Mouse (Mus musculus): ENCODE data around the gene Kif1bp. TPM values are rescaled to one million over a fixed set of nuclear protein-coding genes. Genes with fewer than 3 reads are reported as not detected.

Kif1bp gene
- polyA plus RNA-seq, 1 experiment from 2014 or later = 45.4 TPM

DNA sequence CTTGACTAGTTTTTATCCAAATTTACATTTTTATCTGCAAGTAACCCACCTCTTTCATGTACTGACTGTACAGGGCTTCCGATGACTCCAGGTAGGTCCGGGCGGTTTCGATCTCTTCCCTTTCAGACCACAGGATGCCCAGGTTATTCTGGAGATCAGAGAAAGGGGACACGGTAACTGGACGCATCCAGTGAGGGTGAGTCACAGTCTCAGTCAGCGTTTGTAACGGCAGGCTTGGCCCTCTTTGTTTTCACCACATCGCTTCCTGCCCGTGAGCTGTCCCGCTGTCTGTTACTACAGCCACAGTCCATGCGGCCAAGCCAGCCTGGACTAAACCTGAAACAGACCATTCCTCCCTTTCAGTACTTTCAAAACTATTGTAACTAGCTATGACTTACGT is 3.3 kb downstream of the Kif1bp start:
- no peak overlapping the region for H3K9ac ChIP-seq (ENCODE audit: low read depth, low read length)
- H3K4me1 ChIP-seq (ENCODE audit: control insufficient read depth, insufficient read depth, low read length) = peaks cover 8% of the 10 kb centered on the region
- H3K4me2 ChIP-seq (ENCODE audit: low read depth, low read length) = no peak overlapping the region
- no peaks in the 10 kb centered on the region for H3K9me3 ChIP-seq (ENCODE audit: control insufficient read depth, low read length)
- DNase-seq (ENCODE audit: low spot score) (no peak), ATAC-seq (ENCODE audit: low read depth) (no peak)
- H3K27ac ChIP-seq (replicated peaks; ENCODE audit: low read depth, low read length) = no peak overlapping the region
- no peak overlapping the region for H3K4me3 ChIP-seq (ENCODE audit: low read depth, low read length)
- 89% methylated on average over 13 of the region's 13 CpGs for WGBS
- no peaks in the 10 kb centered on the region for H3K27me3 ChIP-seq (replicated peaks; ENCODE audit: control insufficient read depth, insufficient read depth, low read length)
- peaks cover 36% of the 10 kb centered on the region for H3K36me3 ChIP-seq (ENCODE audit: control insufficient read depth, insufficient read depth, low read length)

DNA sequence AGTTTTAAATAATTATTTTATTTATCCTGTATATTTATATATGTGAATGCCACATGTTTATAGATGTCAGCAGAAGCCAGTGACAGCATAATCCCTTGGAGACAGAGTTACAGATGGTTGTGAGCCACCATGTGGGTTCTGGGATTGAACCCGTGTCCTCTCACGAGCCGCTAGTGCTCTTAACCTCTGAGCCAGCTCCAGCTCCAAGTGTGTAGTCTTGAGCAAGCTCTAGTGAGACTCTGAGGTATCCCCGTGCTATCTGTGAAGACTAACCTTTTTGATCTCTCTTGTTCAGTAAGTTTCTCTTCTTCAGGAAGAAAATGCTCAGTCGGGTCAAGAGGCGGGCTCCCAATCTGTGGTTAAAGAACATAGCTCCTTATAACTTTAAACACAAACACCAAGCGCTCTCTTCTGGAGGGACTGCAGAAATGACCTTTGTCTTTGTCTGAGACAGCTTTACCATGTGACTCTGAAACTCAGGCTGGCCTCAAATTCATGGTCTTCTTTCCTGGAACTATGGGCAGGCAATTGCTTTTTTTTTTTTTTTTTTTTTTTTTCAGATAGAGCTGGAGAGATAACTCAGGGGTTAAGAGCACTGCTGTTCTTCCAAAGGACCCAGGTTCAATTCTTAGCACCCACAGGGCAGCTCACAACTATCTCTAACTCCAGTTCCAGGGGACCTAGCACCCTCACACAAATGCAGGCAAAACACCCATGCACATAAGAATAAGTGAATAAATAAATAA is 8.0 kb downstream of the Kif1bp start:
- Histone ChIP-seq H3K4me1 (ENCODE audit: control insufficient read depth, insufficient read depth, low read length) (no peaks in the 10 kb centered on the region), H3K36me3 (ENCODE audit: control insufficient read depth, insufficient read depth, low read length) (peaks cover 81% of the 10 kb centered on the region), H3K4me2 (ENCODE audit: low read depth, low read length) (no peak overlapping the region), H3K27me3 (replicated peaks; ENCODE audit: control insufficient read depth, insufficient read depth, low read length) (no peaks in the 10 kb centered on the region), H3K9me3 (ENCODE audit: control insufficient read depth, low read length) (no peaks in the 10 kb centered on the region), H3K4me3 (ENCODE audit: low read depth, low read length) (no peak overlapping the region), H3K27ac (replicated peaks; ENCODE audit: low read depth, low read length) (no peak overlapping the region), H3K9ac (ENCODE audit: low read depth, low read length) (no peak overlapping the region)
- DNase-seq (ENCODE audit: low spot score) (no peak), ATAC-seq (ENCODE audit: low read depth) (no peak)
- WGBS = 94% methylated on average over 7 of the region's 7 CpGs

DNA sequence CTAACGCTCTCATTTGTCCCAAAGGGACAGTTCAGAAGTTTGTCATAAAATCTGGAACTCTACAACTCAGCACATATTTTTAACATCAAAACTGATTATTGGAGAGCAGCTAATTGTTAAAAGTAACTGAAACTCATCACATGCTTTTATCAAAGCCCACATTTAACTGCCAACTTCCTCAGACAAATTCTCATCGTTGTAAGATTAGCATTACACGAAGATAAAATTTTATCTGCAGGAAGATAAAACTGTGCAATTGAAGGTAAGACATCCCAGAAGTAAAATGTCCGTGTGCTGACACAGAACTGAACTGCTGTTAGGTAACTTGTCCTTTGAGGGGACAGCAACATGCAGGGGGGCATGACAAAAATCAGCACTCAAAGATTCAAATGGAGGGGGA is 9.4 kb downstream of the Kif1bp start:
- WGBS = 88% methylated on average over 4 of the region's 4 CpGs
- no peaks in the 10 kb centered on the region for H3K27me3 ChIP-seq (replicated peaks; ENCODE audit: control insufficient read depth, insufficient read depth, low read length)

GRCm38 (mm10) chr10:62557736-62558135 is 20.5 kb downstream of the Kif1bp start:
- Histone ChIP-seq H3K9me3 (ENCODE audit: control insufficient read depth, low read length) (no peaks in the 10 kb centered on the region), H3K27ac (replicated peaks; ENCODE audit: low read depth, low read length) (no peak overlapping the region), H3K4me2 (ENCODE audit: low read depth, low read length) (no peak overlapping the region), H3K4me3 (ENCODE audit: low read depth, low read length) (no peak overlapping the region), H3K9ac (ENCODE audit: low read depth, low read length) (no peak overlapping the region), H3K4me1 (ENCODE audit: control insufficient read depth, insufficient read depth, low read length) (no peaks in the 10 kb centered on the region), H3K36me3 (ENCODE audit: control insufficient read depth, insufficient read depth, low read length) (peaks cover 64% of the 10 kb centered on the region), H3K27me3 (replicated peaks; ENCODE audit: control insufficient read depth, insufficient read depth, low read length) (no peaks in the 10 kb centered on the region)
- ATAC-seq (ENCODE audit: low read depth) = no peak
- no peak for DNase-seq (ENCODE audit: low spot score)
- WGBS = 88% methylated on average over 1 of the region's 1 CpGs

More for the DNA sequence above, 9.4 kb downstream of the Kif1bp start:
- no peak overlapping the region for H3K9ac ChIP-seq (ENCODE audit: low read depth, low read length)
- H3K27ac ChIP-seq (replicated peaks; ENCODE audit: low read depth, low read length) = no peak overlapping the region
- no peaks in the 10 kb centered on the region for H3K9me3 ChIP-seq (ENCODE audit: control insufficient read depth, low read length)
- peaks cover 90% of the 10 kb centered on the region for H3K36me3 ChIP-seq (ENCODE audit: control insufficient read depth, insufficient read depth, low read length)
- ATAC-seq (ENCODE audit: low read depth) (no peak), DNase-seq (ENCODE audit: low spot score) (no peak)
- no peaks in the 10 kb centered on the region for H3K4me1 ChIP-seq (ENCODE audit: control insufficient read depth, insufficient read depth, low read length)
- H3K4me3 ChIP-seq (ENCODE audit: low read depth, low read length) = no peak overlapping the region
- no peak overlapping the region for H3K4me2 ChIP-seq (ENCODE audit: low read depth, low read length)

- Histone ChIP-seq H3K4me3 (ENCODE audit: low read depth, low read length) (no peak overlapping the region), H3K9me3 (ENCODE audit: control insufficient read depth, low read length) (no peaks in the 10 kb centered on the region), H3K36me3 (ENCODE audit: control insufficient read depth, insufficient read depth, low read length) (peaks cover 52% of the 10 kb centered on the region), H3K27me3 (replicated peaks; ENCODE audit: control insufficient read depth, insufficient read depth, low read length) (no peaks in the 10 kb centered on the region), H3K9ac (ENCODE audit: low read depth, low read length) (no peak overlapping the region), H3K4me1 (ENCODE audit: control insufficient read depth, insufficient read depth, low read length) (no peaks in the 10 kb centered on the region), H3K27ac (replicated peaks; ENCODE audit: low read depth, low read length) (no peak overlapping the region), H3K4me2 (ENCODE audit: low read depth, low read length) (no peak overlapping the region)
- 87% methylated on average over 6 of the region's 6 CpGs for WGBS
- DNase-seq (ENCODE audit: low spot score) = no peak
- no peak for ATAC-seq (ENCODE audit: low read depth)
Observed at GRCm38 (mm10) chr10:62556558-62556901, 21.7 kb downstream of the Kif1bp start.

DNA sequence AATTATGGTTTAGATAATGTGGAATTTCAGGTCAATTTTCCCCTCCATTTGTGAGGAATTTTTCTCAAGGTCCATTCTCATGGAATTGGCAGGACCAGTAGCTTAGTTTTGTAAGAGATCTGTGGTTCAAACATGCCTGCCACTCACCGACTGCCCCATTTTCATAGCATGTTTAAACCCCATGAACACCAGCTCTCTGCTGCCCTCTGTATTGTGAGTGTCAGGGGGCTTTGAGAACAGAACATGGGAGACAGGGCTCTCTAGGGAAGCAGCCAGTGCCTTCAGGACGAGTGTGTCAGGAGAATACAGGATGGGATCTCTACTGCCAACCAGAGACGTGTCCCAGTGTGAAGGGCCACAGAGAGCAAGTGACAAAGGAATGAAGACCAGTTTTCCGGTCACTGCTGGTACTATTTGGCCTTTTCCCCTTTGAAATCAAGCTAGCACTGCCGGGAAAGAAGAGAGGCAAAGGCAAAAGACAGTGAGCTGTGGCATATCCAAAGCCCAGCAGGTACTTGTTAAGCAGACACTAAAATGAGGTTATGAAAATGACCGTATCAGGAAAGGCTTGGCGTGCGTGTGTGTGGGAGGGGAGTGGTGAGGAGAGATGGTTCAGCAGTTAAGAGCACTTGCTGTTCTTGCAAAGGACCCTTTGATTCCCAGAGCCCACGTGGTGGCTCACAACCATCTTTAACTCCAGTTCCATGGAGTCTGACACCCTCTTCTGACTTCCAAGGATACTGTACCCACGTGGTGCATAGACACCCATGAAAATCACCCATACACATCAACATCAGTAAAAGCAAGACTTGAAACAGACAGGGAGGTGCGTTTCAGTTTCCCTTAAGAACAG is 22.3 kb downstream of the Kif1bp start:
- H3K4me3 ChIP-seq (ENCODE audit: low read depth, low read length) = no peak overlapping the region
- H3K4me1 ChIP-seq (ENCODE audit: control insufficient read depth, insufficient read depth, low read length) = no peaks in the 10 kb centered on the region
- ATAC-seq (ENCODE audit: low read depth) (no peak), DNase-seq (ENCODE audit: low spot score) (peak; percentile 18)
- H3K9me3 ChIP-seq (ENCODE audit: control insufficient read depth, low read length) = no peaks in the 10 kb centered on the region
- H3K4me2 ChIP-seq (ENCODE audit: low read depth, low read length) = no peak overlapping the region
- 61% methylated on average over 11 of the region's 11 CpGs for WGBS
- no peak overlapping the region for H3K9ac ChIP-seq (ENCODE audit: low read depth, low read length)
- H3K36me3 ChIP-seq (ENCODE audit: control insufficient read depth, insufficient read depth, low read length) = peaks cover 48% of the 10 kb centered on the region
- H3K27me3 ChIP-seq (replicated peaks; ENCODE audit: control insufficient read depth, insufficient read depth, low read length) = no peaks in the 10 kb centered on the region
- H3K27ac ChIP-seq (replicated peaks; ENCODE audit: low read depth, low read length) = no peak overlapping the region

DNA sequence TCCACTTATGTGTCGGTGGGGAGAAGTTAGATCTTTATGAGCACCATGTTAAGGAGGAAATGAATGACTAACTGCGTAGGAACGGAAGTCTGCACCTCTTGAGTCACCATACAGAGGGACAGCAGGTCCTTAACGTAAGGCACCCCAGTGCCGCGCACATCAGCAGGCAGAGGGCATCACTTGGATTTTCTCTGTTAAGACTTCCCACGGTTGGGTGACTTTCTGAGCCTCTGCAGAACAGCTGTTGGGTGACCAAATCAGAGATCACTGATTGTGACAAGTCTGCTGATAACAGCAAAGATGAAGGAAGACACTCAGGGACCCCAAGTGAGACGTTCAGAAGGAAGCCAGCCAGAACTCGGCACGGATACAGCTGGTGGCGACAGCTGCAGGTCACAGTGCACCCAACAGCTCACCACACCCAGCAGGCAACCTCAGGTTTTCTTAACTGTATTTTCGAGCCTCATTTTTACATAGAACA is 24.6 kb downstream of the Kif1bp start:
- Histone ChIP-seq H3K4me2 (ENCODE audit: low read depth, low read length) (no peak overlapping the region), H3K27me3 (replicated peaks; ENCODE audit: control insufficient read depth, insufficient read depth, low read length) (no peaks in the 10 kb centered on the region)

DNA sequence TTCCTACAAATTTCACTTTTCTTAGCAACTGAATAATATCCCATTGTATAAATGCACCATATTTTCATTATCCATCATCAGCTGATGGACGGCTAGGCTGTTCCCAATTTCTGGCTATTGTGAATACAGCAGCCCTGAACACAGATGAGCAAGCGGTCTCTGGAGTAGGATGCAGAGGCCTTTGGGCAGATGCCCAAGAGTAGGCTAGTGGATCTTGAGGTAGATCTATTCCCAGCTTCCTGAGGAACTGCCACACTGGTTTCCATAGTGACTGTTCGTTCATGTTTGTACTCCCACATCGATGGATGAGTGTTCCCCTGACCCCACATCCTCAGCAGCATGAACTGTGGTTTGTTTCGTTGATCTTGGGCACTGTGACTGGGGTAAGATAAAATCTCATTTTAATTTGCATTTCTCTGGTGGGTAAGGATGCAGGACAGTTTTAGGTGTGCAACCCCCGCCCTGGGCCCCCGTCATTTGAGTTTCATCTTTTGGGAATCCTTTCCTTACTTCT is 27.4 kb downstream of the Kif1bp start:
- WGBS = 84% methylated on average over 7 of the region's 7 CpGs
- no peak for ATAC-seq (ENCODE audit: low read depth)
- H3K4me2 ChIP-seq (ENCODE audit: low read depth, low read length) = no peak overlapping the region
- H3K36me3 ChIP-seq (ENCODE audit: control insufficient read depth, insufficient read depth, low read length) = peaks cover 5% of the 10 kb centered on the region
- H3K27ac ChIP-seq (replicated peaks; ENCODE audit: low read depth, low read length) = no peak overlapping the region
- DNase-seq (ENCODE audit: low spot score) = no peak
- no peaks in the 10 kb centered on the region for H3K27me3 ChIP-seq (replicated peaks; ENCODE audit: control insufficient read depth, insufficient read depth, low read length)
- no peak overlapping the region for H3K4me3 ChIP-seq (ENCODE audit: low read depth, low read length)
- H3K9me3 ChIP-seq (ENCODE audit: control insufficient read depth, low read length) = no peaks in the 10 kb centered on the region
- no peaks in the 10 kb centered on the region for H3K4me1 ChIP-seq (ENCODE audit: control insufficient read depth, insufficient read depth, low read length)
- H3K9ac ChIP-seq (ENCODE audit: low read depth, low read length) = no peak overlapping the region

More for the DNA sequence above, 24.6 kb downstream of the Kif1bp start:
- no peaks in the 10 kb centered on the region for H3K9me3 ChIP-seq (ENCODE audit: control insufficient read depth, low read length)
- H3K4me1 ChIP-seq (ENCODE audit: control insufficient read depth, insufficient read depth, low read length) = no peaks in the 10 kb centered on the region
- 84% methylated on average over 12 of the region's 12 CpGs for WGBS
- no peak for DNase-seq (ENCODE audit: low spot score)
- H3K27ac ChIP-seq (replicated peaks; ENCODE audit: low read depth, low read length) = no peak overlapping the region
- peaks cover 26% of the 10 kb centered on the region for H3K36me3 ChIP-seq (ENCODE audit: control insufficient read depth, insufficient read depth, low read length)
- no peak for ATAC-seq (ENCODE audit: low read depth)
- no peak overlapping the region for H3K9ac ChIP-seq (ENCODE audit: low read depth, low read length)
- no peak overlapping the region for H3K4me3 ChIP-seq (ENCODE audit: low read depth, low read length)

All from embryonic facial prominence, embryonic 14.5 days (tissue).